Mouse (Mus musculus) lung, embryonic 16.5 days (tissue): ENCODE results near the gene Anks1. TPM values are rescaled to one million over a fixed set of nuclear protein-coding genes. Genes with fewer than 3 reads are reported as not detected.
A peak's percentile ranks its signal among the peaks of the same experiment; 100 is the strongest.

Experiments used
- ATAC-seq: fragments of 200-750 bp; cut with Nextera tagmentation; 2 replicates; pipeline ENCODE4 v1.8.0; 2017; ENCODE audit warnings: low read depth, mild to moderate bottlenecking, moderate library complexity
- H3K27ac ChIP-seq: fragments of 300-500 bp; sonication (generic); 2 replicates; pipeline ENCODE4 v1.5.1; 2014; ENCODE audit warnings: mild to moderate bottlenecking, control low read depth, low read length
- H3K27me3 ChIP-seq: fragments of 300-500 bp; sonication (generic); 2 replicates; pipeline ENCODE4 v1.6.1; 2014; ENCODE audit warnings: low read depth, low read length, mixed read lengths; ENCODE audit not compliant: control insufficient read depth, insufficient read depth
- H3K36me3 ChIP-seq: fragments of 300-500 bp; sonication (generic); 2 replicates; pipeline ENCODE4 v1.6.1; 2014; ENCODE audit warnings: low read length; ENCODE audit not compliant: control insufficient read depth, insufficient read depth
- H3K4me1 ChIP-seq: fragments of 300-500 bp; sonication (generic); replicated peaks from 2 replicates; pipeline ENCODE4 v1.6.1; 2014; ENCODE audit warnings: low read length, mixed read lengths; ENCODE audit not compliant: control insufficient read depth, insufficient read depth
- H3K4me2 ChIP-seq: fragments of 300-500 bp; sonication (generic); 2 replicates; pipeline ENCODE4 v1.6.1; 2014; ENCODE audit warnings: low read depth, low read length, control low read depth
- H3K4me3 ChIP-seq: fragments of 300-500 bp; sonication (generic); 2 replicates; pipeline ENCODE4 v1.5.1; 2014; ENCODE audit warnings: mild to moderate bottlenecking, low read length, control low read depth
- H3K9ac ChIP-seq: fragments of 300-500 bp; sonication (generic); 2 replicates; pipeline ENCODE4 v1.6.1; 2014; ENCODE audit warnings: low read length, control low read depth
- H3K9me3 ChIP-seq: fragments of 300-500 bp; sonication (generic); 2 replicates; pipeline ENCODE4 v1.6.1; 2016; ENCODE audit warnings: low read length; ENCODE audit not compliant: control insufficient read depth
- WGBS: fragments of 180-500 bp; shearing (Covaris S2); extraction: QIAGEN DNeasy Blood & Tissue Kit; methylation state at CpG from one replicate; pipeline ENCODE4 v1.1.7; 2014; 5-methylcytosine and 5-hydroxymethylcytosine counted together
- polyA plus RNA-seq: library from polyadenylated mRNA; unstranded; fragments of >200 nt; fragmentation: Nextera tagmentation; extraction: Ambion mirVana; gene quantifications from 2 replicates; pipeline ENCODE4 v1.2.1, GENCODE M21; 2015

The Anks1 gene
- polyA plus RNA-seq, 1 experiment from 2014 or later = 18.1 TPM

GRCm38 (mm10) chr17:27968033-27968750 lies 59.1 kb downstream of the Anks1 start:
- Histone ChIP-seq H3K4me1 (peaks cover 38% of the 10 kb centered on the region), H3K36me3 (no peaks in the 10 kb centered on the region), H3K9me3 (no peaks in the 10 kb centered on the region), H3K27ac (peak overlapping the region; percentile 78), H3K4me3 (no peak overlapping the region), H3K27me3 (no peaks in the 10 kb centered on the region), H3K4me2 (no peak overlapping the region), H3K9ac (peak overlapping the region; percentile 25; the same call in 1 of the 2 replicates)
- ATAC-seq = no peak
- WGBS = 73% methylated on average over 9 of the region's 9 CpGs

GRCm38 (mm10) chr17:27968903-27969302 lies 59.8 kb downstream of the Anks1 start:
- Histone ChIP-seq H3K4me1 (peaks cover 38% of the 10 kb centered on the region), H3K9me3 (no peaks in the 10 kb centered on the region), H3K4me3 (no peak overlapping the region), H3K4me2 (no peak overlapping the region), H3K36me3 (no peaks in the 10 kb centered on the region), H3K27ac (peak overlapping the region; percentile 78), H3K9ac (no peak overlapping the region), H3K27me3 (no peaks in the 10 kb centered on the region)
- no peak for ATAC-seq
- WGBS = 86% methylated on average over 5 of the region's 5 CpGs

- H3K4me3 ChIP-seq = no peak overlapping the region
- no peak overlapping the region for H3K9ac ChIP-seq
- peaks cover 36% of the 10 kb centered on the region for H3K4me1 ChIP-seq
- ATAC-seq = peak; percentile 77
- peak overlapping the region; percentile 89 for H3K27ac ChIP-seq
- H3K36me3 ChIP-seq = no peaks in the 10 kb centered on the region
- no peaks in the 10 kb centered on the region for H3K9me3 ChIP-seq
- 55% methylated on average over 8 of the region's 8 CpGs for WGBS
- H3K27me3 ChIP-seq = no peaks in the 10 kb centered on the region
- H3K4me2 ChIP-seq = no peak overlapping the region
Measured at GRCm38 (mm10) chr17:27969365-27969764, 60.3 kb downstream of the Anks1 start.

GRCm38 (mm10) chr17:27969896-27970295 lies 60.8 kb downstream of the Anks1 start:
- H3K27me3 ChIP-seq = no peaks in the 10 kb centered on the region
- no peak overlapping the region for H3K4me3 ChIP-seq
- H3K36me3 ChIP-seq = no peaks in the 10 kb centered on the region
- H3K9ac ChIP-seq = no peak overlapping the region
- H3K9me3 ChIP-seq = no peaks in the 10 kb centered on the region
- WGBS = 59% methylated on average over 5 of the region's 5 CpGs
- peak; percentile 6; the same call in 1 of the 2 replicates for ATAC-seq
- H3K4me1 ChIP-seq = peaks cover 36% of the 10 kb centered on the region
- H3K27ac ChIP-seq = peak overlapping the region; percentile 89
- 0 out of 2 replicates have a peak overlapping the region, but pooled peaks have one; percentile 9 for H3K4me2 ChIP-seq

- Histone ChIP-seq H3K9me3 (no peaks in the 10 kb centered on the region), H3K27ac (peak overlapping the region; percentile 89), H3K4me1 (peaks cover 36% of the 10 kb centered on the region), H3K27me3 (no peaks in the 10 kb centered on the region), H3K4me2 (no peak overlapping the region), H3K36me3 (0 out of 2 replicates have a peak, but pooled peaks cover 2% of the 10 kb centered on the region), H3K9ac (no peak overlapping the region), H3K4me3 (no peak overlapping the region)
- ATAC-seq = no peak
- WGBS = 41% methylated on average over 5 of the region's 5 CpGs
Measured at GRCm38 (mm10) chr17:27970305-27970704, 61.2 kb downstream of the Anks1 start.

- peak; percentile 38; the same call in 1 of the 2 replicates for ATAC-seq
Measured at GRCm38 (mm10) chr17:27971496-27971895, 62.4 kb downstream of the Anks1 start.

GRCm38 (mm10) chr17:27973337-27973736 lies 64.2 kb downstream of the Anks1 start:
- H3K9ac ChIP-seq = no peak overlapping the region
- H3K4me2 ChIP-seq = no peak overlapping the region
- H3K9me3 ChIP-seq = no peaks in the 10 kb centered on the region
- H3K27me3 ChIP-seq = no peaks in the 10 kb centered on the region
- no peak for ATAC-seq
- no peak overlapping the region for H3K27ac ChIP-seq
- 76% methylated on average over 4 of the region's 4 CpGs for WGBS
- no peak overlapping the region for H3K4me3 ChIP-seq
- peaks cover 28% of the 10 kb centered on the region for H3K4me1 ChIP-seq
- peaks cover 6% of the 10 kb centered on the region; the same call in 1 of the 2 replicates for H3K36me3 ChIP-seq

More at GRCm38 (mm10) chr17:27971496-27971895, 62.4 kb downstream of the Anks1 start:
- peak overlapping the region; percentile 28; the same call in 1 of the 2 replicates for H3K27ac ChIP-seq
- H3K4me1 ChIP-seq = peaks cover 36% of the 10 kb centered on the region
- no peaks in the 10 kb centered on the region for H3K9me3 ChIP-seq
- H3K9ac ChIP-seq = no peak overlapping the region
- H3K4me3 ChIP-seq = no peak overlapping the region
- no peaks in the 10 kb centered on the region for H3K27me3 ChIP-seq
- 71% methylated on average over 9 of the region's 9 CpGs for WGBS
- H3K36me3 ChIP-seq = peaks cover 5% of the 10 kb centered on the region; the same call in 1 of the 2 replicates
- no peak overlapping the region for H3K4me2 ChIP-seq

- 90% methylated on average over 14 of the region's 14 CpGs for WGBS
- Histone ChIP-seq H3K9me3 (no peaks in the 10 kb centered on the region), H3K27me3 (no peaks in the 10 kb centered on the region), H3K4me1 (peaks cover 6% of the 10 kb centered on the region), H3K36me3 (peaks cover 6% of the 10 kb centered on the region; the same call in 1 of the 2 replicates), H3K27ac (no peak overlapping the region), H3K9ac (no peak overlapping the region), H3K4me3 (no peak overlapping the region), H3K4me2 (no peak overlapping the region)
- ATAC-seq = no peak
Measured at GRCm38 (mm10) chr17:27976266-27976665, 67.2 kb downstream of the Anks1 start.

GRCm38 (mm10) chr17:27977008-27977636 lies 68.0 kb downstream of the Anks1 start:
- H3K9ac ChIP-seq = no peak overlapping the region

More at GRCm38 (mm10) chr17:27977008-27977636, 68.0 kb downstream of the Anks1 start:
- no peak overlapping the region for H3K4me3 ChIP-seq
- H3K27ac ChIP-seq = no peak overlapping the region
- H3K27me3 ChIP-seq = no peaks in the 10 kb centered on the region
- ATAC-seq = no peak
- H3K36me3 ChIP-seq = peaks cover 6% of the 10 kb centered on the region; the same call in 1 of the 2 replicates
- no peaks in the 10 kb centered on the region for H3K9me3 ChIP-seq
- WGBS = 81% methylated on average over 3 of the region's 3 CpGs
- peaks cover under 1% of the 10 kb centered on the region; the same call in 1 of the 2 replicates for H3K4me1 ChIP-seq
- no peak overlapping the region for H3K4me2 ChIP-seq
